Mouse (Mus musculus) thymus, postnatal 36 days (tissue): ENCODE measurements around the gene Mthfsd.
A peak's percentile ranks its signal among the peaks of the same experiment; 100 is the strongest.
"Not testable (repeated sequence)": the region's sequence is repeated elsewhere in the genome, so short reads cannot be mapped to it uniquely, and the experiment has no call there.

Experiments used
- DNase-seq, 2 experiments: peaks; one replicate each; pipeline ENCODE4 v3.0.0; 2022; ENCODE audit warnings: mixed read lengths in 2 of 2

Gene Mthfsd

GRCm38 (mm10) chr8:121107668-121108656, at the start of gene Mthfsd:
TSS of gene Mthfsd (minus strand) at chr8:121108392.
- DNase-seq: peak; percentile 98

- DNase-seq: no peak
Observed at GRCm38 (mm10) chr8:121156990-121157491, 48.8 kb upstream of the Mthfsd start.

DNA sequence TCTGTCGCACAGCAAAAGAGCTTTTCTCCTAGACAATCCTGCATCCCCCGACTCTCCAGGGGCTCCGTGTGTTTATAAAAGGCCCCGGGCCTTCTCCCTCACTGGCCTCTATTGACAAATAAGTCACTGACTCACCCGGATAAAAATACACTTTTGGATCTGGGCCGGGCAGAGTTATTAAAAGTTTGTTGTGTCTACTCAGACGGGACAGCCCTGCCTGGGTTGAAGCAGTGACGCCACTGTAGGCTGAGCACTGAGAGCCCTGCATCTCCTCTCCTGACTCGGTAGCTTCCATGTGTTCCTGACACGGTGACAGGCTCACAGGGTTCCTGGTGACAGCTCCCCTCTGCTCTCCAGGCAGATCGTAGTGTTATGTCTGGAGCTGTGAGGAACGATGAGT, 44.2 kb upstream of the Mthfsd start:
- DNase-seq: no peak

GRCm38 (mm10) chr8:121148573-121149083, 40.4 kb upstream of the Mthfsd start:
- no peak for DNase-seq

DNA sequence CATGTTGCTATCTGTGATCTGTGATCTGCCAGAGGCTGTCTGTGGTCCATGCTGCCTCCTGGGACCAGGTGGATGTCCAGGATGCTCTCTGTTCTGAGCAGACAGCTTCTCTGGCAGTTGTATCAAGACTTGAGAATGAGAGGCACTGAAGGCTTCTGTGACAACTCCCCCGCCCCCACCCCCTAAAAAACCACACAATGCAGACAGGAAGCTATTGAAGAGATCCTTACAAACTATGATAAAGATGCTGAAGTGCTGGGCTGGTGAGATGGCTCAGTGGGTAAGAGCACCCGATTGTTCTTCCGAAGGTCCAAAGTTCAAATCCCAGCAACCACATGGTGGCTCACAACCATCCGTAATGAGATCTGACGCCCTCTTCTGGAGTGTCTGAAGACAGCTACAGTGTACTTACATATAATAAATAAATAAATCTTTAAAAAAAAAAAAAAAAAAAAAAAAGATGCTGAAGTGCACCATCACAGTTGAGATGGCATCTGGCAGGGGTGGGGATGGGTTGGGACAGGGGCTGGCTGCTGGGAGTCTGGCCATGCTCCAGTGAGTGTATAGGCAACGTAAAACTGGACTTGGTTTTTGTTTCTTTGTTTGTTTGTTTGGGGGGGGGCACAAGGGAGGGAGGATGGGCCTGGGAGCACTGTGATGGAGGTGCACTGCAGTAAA, 37.4 kb upstream of the Mthfsd start:
- DNase-seq: not testable (repeated sequence)

GRCm38 (mm10) chr8:121136856-121137255, 28.7 kb upstream of the Mthfsd start:
- DNase-seq: no peak

DNA sequence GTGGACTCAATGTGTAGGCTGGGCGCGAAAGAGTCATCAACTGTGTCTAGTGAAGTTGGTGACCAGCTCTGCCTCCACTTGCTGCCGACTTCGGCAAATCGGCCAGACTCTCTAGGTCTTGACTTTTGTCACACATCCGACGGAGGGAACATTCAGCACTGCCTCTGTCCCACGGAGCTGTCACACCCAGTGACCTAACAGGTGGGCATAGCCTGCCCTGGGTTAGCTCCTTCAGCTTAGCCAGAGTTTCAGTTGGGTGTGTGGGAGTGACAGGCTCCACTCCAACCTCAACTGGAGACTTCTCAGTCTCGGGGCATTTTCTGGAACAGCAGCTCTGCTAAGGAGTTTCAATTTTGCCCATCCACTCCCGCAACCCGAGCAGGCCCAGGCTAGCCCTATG, 26.3 kb upstream of the Mthfsd start:
- DNase-seq: no peak

- no peak for DNase-seq
Observed at GRCm38 (mm10) chr8:121134102-121134501, 25.9 kb upstream of the Mthfsd start.

DNA sequence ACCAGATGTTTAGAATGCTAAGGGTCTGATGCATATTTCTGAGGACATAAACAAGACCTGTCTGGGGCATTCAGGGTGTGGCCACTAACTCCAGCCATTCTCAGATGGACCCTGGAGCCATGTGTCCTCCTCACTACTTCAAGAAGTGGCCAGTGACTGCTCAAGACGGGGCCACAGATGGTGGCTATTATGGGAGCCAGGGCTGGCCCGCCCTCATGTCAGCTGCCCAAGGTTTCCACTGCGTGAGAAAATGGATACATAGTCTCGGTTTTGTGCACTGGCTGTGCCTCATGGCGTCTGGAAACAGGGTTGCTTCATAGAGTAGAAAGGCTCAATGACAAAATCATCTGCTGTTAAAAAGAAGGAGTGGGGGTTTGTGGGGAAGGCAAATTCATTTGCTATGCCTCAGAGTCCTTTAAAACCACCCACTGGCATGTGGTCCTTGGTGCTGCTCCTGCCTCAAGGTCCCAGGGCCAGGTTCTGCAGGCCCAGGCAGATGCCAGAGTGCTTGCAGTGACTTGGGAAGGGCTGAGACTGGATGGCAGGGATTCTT, 24.8 kb upstream of the Mthfsd start:
- DNase-seq: no peak

GRCm38 (mm10) chr8:121130522-121130921, 22.3 kb upstream of the Mthfsd start:
- DNase-seq: no peak

GRCm38 (mm10) chr8:121129265-121129940, 21.2 kb upstream of the Mthfsd start:
- no peak for DNase-seq

DNA sequence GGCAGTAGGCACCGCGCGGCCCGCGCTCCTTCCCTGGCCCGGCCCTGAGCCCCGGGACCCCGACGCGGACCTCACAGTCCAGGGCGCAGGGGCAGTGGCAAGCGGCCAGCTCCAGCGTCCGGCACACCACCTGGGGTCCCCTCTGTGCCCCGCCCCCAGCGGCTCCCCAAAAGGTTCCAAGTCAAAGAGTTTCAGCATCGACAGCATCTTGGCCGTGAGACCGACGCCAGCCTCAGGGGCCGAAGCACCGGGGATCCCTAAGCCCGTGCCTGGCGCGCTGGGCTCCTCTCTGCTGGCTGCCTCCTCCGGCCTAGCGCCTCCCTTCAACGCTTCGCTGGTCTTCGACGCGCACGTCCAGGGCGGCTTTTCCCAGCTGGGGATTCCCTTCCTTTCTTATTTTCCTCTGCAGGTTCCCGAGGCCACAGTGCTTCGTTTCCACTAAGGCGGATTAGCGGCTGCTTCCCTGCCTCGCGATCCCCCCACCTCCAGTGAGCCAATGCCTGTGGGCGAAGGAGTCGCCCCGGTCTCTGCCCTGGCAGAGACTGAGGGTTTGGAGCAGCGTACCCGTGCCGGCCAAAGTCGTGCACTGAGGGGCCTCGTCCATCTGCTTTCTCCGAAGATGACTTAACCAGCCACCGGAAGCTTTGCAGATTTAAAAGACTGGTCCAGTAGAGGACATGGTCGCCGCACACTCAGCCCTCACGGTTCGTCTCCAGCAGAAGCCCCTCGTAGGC, 20.5 kb upstream of the Mthfsd start:
- no peak for DNase-seq

GRCm38 (mm10) chr8:121127756-121128375, 19.7 kb upstream of the Mthfsd start, which contains the start of gene Foxl1:
TSS of gene Foxl1 (plus strand) at chr8:121127940.
- no peak for DNase-seq

DNA sequence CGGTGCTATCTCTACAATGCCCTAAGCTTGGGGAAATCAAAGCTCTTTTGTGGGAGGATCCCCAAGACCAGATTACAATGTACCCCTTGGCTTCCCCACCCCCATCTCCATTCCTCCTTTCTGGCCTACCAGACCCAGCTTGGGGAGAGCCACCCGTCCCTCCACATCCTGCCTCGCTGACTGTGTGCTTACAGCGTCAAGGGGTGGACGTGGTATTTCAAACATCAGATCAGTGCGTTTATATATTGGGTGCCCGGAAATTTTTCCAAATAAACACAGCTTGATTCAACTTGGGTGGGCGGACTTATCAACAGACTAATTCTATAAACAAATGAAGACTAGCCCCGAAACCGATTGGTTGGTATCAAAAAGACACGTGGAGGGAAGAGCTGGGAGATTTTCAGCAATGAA, 19.1 kb upstream of the Mthfsd start:
- no peak for DNase-seq

GRCm38 (mm10) chr8:121126694-121127093, 18.5 kb upstream of the Mthfsd start:
- DNase-seq: no peak

DNA sequence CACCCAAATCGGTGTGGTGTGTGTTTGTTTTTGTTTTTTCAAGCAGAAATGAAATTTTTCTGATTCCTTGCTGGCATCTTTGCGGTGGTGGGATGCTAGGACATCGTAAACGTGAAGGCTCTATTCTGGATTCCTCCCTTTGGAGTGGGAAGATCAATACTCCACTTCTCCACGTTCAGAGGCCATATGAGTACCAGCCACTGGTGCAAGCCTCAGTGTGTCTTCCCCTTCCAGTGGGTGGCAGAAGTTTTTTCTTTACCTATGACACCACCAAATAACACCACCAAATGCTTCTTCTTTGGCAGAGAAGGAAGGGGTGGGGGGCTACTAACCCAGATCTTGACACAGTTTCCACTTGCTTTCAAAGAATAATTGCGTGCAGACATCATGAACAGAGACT, 18.0 kb upstream of the Mthfsd start:
- DNase-seq: no peak

- peak in 1 of 2 experiments; percentile 19 for DNase-seq
Observed at GRCm38 (mm10) chr8:121125311-121125876, 17.2 kb upstream of the Mthfsd start.

DNA sequence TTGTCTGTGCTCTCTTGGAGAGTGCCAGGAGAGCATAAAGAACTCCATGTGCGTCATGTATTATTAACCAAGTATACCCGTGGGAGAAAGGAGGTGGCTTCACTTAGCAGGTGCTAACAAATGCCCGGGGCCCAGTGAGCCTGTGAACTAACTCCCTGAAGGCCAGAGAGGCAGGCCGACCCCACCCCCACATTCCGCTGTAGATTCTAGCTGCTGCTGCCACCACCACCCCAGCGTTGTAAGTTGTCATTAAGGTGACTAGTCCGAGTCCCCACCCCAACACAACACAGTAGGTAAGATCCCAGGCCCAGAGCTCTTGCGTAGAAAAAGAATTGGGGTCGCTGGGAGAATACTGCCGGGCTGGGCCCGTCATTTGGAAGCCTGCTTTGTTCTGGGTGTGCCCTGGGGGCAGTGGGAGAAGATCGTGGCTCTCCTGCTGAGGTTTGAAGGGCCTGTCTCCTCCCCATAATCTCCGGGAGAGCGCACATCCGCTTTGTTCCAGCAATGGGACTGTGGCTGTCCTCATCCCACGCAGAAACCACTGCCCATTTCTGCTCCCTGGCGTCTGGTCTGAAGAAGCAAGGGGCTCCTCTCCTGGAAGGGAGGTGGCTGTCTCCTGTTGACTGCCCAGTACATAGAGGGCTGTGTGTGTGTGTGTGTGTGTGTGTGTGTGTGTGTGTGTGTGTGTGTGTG, 16.5 kb upstream of the Mthfsd start:
- DNase-seq: no peak

GRCm38 (mm10) chr8:121123113-121123512, 14.9 kb upstream of the Mthfsd start:
- DNase-seq: no peak

GRCm38 (mm10) chr8:121122368-121122767, 14.2 kb upstream of the Mthfsd start:
- DNase-seq: no peak
